Mouse (Mus musculus): ENCODE results near the gene Pgls. TPM values are rescaled to one million over a fixed set of nuclear protein-coding genes. Genes with fewer than 3 reads are reported as not detected.
A peak's percentile ranks its signal among the peaks of the same experiment; 100 is the strongest.

Pgls gene
- total RNA-seq, 2 experiments from 2014 or later, result 19.3 to 28.6 TPM

- no peak for TF ChIP-seq CTCF (IDR thresholded peaks at IDR 0.05)
- H3K27ac ChIP-seq, result peak overlapping the region; percentile 55
- DNase-seq, result peak; percentile 67
- peak overlapping the region; percentile 19 for H3K4me3 ChIP-seq
- intact Hi-C loops (cut with DNase I), result no loop called here
These were observed 18.9 kb upstream of the Pgls start for GRCm38 (mm10) chr8:71572847-71573633.

GRCm38 (mm10) chr8:71574426-71574825 lies 17.6 kb upstream of the Pgls start:
- no peak for DNase-seq
- intact Hi-C loops (cut with DNase I), result no loop called here
- TF ChIP-seq CTCF (IDR thresholded peaks at IDR 0.05), result no peak
- peak overlapping the region; percentile 63; the same call in 1 of the 2 replicates for H3K27ac ChIP-seq
- H3K4me3 ChIP-seq, result no peak overlapping the region

GRCm38 (mm10) chr8:71575020-71575419 lies 17.0 kb upstream of the Pgls start:
- no peak for DNase-seq
- intact Hi-C loops (cut with DNase I), result no loop called here
- H3K27ac ChIP-seq, result peak overlapping the region; percentile 63
- no peak for TF ChIP-seq CTCF (IDR thresholded peaks at IDR 0.05)
- no peak overlapping the region for H3K4me3 ChIP-seq

- H3K4me3 ChIP-seq, result no peak overlapping the region
- DNase-seq, result no peak
- intact Hi-C loops (cut with DNase I), result no loop called here
- no peak overlapping the region for H3K27ac ChIP-seq
- TF ChIP-seq CTCF (IDR thresholded peaks at IDR 0.05), result no peak
These were observed 14.1 kb upstream of the Pgls start for GRCm38 (mm10) chr8:71577856-71578387.

GRCm38 (mm10) chr8:71579009-71579408 lies 13.0 kb upstream of the Pgls start:
- TF ChIP-seq CTCF (IDR thresholded peaks at IDR 0.05), result no peak
- no peak for DNase-seq
- intact Hi-C loops (cut with DNase I), result no loop called here
- Histone ChIP-seq H3K27ac (peak overlapping the region; percentile 73), H3K4me3 (peak overlapping the region; percentile 13; the same call in 1 of the 2 replicates)

GRCm38 (mm10) chr8:71579476-71579875 lies 12.5 kb upstream of the Pgls start:
- no peak for TF ChIP-seq CTCF (IDR thresholded peaks at IDR 0.05)
- peak overlapping the region; percentile 73 for H3K27ac ChIP-seq
- peak overlapping the region; percentile 13; the same call in 1 of the 2 replicates for H3K4me3 ChIP-seq
- intact Hi-C loops (cut with DNase I), result no loop called here
- peak; percentile 90 for DNase-seq

GRCm38 (mm10) chr8:71580201-71580600 lies 11.8 kb upstream of the Pgls start:
- Histone ChIP-seq H3K4me3 (no peak overlapping the region), H3K27ac (peak overlapping the region; percentile 73; the same call in 1 of the 2 replicates)
- no peak for DNase-seq
- no peak for TF ChIP-seq CTCF (IDR thresholded peaks at IDR 0.05)
- intact Hi-C loops (cut with DNase I), result no loop called here

- H3K4me3 ChIP-seq, result no peak overlapping the region
- TF ChIP-seq CTCF (IDR thresholded peaks at IDR 0.05), result peak; percentile 67
- DNase-seq, result peak; percentile 56
- intact Hi-C loops (cut with DNase I), result no loop called here
- no peak overlapping the region for H3K27ac ChIP-seq
These were observed 5.1 kb upstream of the Pgls start for GRCm38 (mm10) chr8:71586891-71587290.

- DNase-seq, result no peak
- intact Hi-C loops (cut with DNase I), result no loop called here
- H3K4me3 ChIP-seq, result no peak overlapping the region
- TF ChIP-seq CTCF (IDR thresholded peaks at IDR 0.05), result no peak
- H3K27ac ChIP-seq, result no peak overlapping the region
These were observed 3.2 kb upstream of the Pgls start for GRCm38 (mm10) chr8:71588762-71589161.

- no peak for TF ChIP-seq CTCF (IDR thresholded peaks at IDR 0.05)
- no peak for DNase-seq
- Histone ChIP-seq H3K27ac (peak overlapping the region; percentile 98), H3K4me3 (peak overlapping the region; percentile 76)
- intact Hi-C loops (cut with DNase I), result no loop called here
These were observed 959 bp upstream of the Pgls start for GRCm38 (mm10) chr8:71591017-71591416.

GRCm38 (mm10) chr8:71592374-71593170 lies 596 bp downstream of the Pgls start:
- peak overlapping the region; percentile 98 for H3K27ac ChIP-seq
- TF ChIP-seq CTCF (IDR thresholded peaks at IDR 0.05), result no peak
- DNase-seq, result peak; percentile 92
- peak overlapping the region; percentile 76 for H3K4me3 ChIP-seq
- intact Hi-C loops (cut with DNase I), result loop anchor here (2.0 kb wide), 1 partner anchor 36 kb away; no protein-coding TSS in a partner anchor

- no peak for TF ChIP-seq CTCF (IDR thresholded peaks at IDR 0.05)
- no peak overlapping the region for H3K4me3 ChIP-seq
- H3K27ac ChIP-seq, result peak overlapping the region; percentile 98
- no peak for DNase-seq
- intact Hi-C loops (cut with DNase I), result loop anchor here (2.0 kb wide), 1 partner anchor 35 kb away; no protein-coding TSS in a partner anchor
These were observed 1.8 kb downstream of the Pgls start for GRCm38 (mm10) chr8:71593556-71594323.

Measured in gastrocnemius, adult 2 months (tissue).